Mouse (Mus musculus) brain, embryonic 14.5 days (tissue): Measurements from ENCODE around the gene Arid5b.

Experiments used
- CTCF ChIP-seq: fragments of 200-500 bp; IDR thresholded peaks from 2 replicates; pipeline ENCODE4 v1.5.1; 2012; ENCODE audit warnings: inconsistent platforms, mild to moderate bottlenecking, moderate library complexity, borderline replicate concordance; ENCODE audit not compliant: insufficient read depth, insufficient read length; ENCODE audit errors: extremely low read depth
- POLR2A ChIP-seq: fragments of 200-500 bp; IDR thresholded peaks from 2 replicates; pipeline ENCODE4 v1.6.1; 2012; ENCODE audit warnings: mild to moderate bottlenecking, inconsistent platforms, borderline replicate concordance; ENCODE audit not compliant: poor library complexity, insufficient read depth, insufficient read length, severe bottlenecking; ENCODE audit errors: extremely low read depth

DNA sequence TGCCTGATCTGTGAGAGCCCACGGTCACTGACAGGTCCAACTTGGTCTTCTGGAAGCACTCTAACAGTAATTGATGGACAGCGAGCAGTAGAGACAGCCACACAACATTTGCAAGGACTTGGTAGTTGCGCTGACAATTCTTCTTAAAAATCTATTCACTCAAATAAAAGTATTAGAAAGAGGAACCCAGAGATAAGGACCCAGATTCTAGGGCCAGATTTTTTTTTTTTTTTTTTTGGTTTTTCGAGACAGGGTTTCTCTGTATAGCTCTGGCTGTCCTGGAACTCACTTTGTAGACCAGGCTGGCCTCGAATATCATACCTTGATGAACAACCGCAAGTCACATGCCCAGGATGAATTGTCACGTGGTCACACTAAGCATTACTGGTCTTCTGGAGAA lies 137.0 kb downstream of the Arid5b start:
- TF ChIP-seq CTCF = no peak
- no peak for TF ChIP-seq POLR2A
